Mouse (Mus musculus): ENCODE measurements at regions not wholly inside any gene's neighbourhood (a gene's known extent, or its start where the extent isn't known, plus 50 kb on each side); places are given as distances from the start of the nearest gene placed in this dataset.
"Not testable (repeated sequence)": the region's sequence is repeated elsewhere in the genome, so short reads cannot be mapped to it uniquely, and the experiment has no call there.

GRCm38 (mm10) chr8:39833251-39833650 is 841.6 kb upstream of the Adam24 start:
- DNase-seq: no peak

DNA sequence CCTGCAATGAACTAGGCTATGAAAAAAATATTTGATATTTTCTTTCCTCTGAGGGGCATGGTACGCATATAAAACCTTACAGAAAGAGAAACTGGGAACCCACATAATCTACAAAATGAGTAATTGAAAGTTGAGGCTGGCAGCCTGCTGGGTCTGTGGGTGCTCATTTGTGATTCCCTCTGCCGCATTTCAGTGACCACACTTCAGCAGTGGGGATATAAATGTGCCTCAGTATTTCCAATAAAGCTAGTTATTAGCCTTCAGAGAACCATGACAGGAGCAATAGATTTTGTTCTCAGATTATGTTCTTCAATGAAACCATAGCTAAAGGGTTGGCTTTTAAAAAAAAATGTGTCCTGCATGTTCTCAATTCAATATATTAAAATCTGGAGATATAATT is 828.0 kb upstream of the Adam24 start:
- no peak for DNase-seq

DNA sequence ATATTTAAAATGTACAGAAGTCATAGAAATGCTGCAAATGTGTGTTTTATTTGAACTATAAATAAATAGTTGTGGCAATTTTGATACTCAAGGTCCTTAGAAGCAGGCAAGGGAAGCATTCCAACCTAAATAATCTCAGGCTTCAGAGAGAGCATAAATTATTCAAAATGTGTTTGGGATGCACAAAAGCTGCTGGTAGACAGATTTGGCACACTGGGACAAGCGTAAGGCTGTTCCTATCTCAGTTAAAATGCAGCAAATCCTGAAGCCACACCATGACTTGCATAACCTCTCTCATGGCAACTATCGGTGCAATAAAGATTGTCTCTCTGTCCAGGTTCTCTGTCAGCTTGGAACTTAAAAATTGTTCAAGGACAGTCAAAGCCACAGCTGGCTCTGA is 812.3 kb upstream of the Adam24 start:
- DNase-seq: no peak

- no peak for DNase-seq
Measured at GRCm38 (mm10) chr8:39902251-39902650, 772.6 kb upstream of the Adam24 start.

DNA sequence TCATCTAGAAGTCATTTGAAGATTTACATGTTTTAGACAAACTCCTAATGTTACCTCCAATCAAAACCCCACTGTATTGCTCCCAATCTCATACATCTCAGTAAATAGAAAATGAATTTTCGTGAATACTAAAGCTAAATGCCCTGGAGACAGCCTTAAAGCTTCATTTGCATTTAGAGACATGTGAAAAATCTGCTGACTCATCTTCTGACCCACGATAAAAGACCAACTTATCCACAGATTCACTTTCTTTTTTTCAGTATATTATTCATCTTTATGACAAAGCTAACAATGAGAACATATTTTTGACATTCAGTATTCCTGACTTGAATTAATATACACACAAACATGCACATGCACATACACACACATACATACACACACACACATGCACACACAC is 762.0 kb upstream of the Adam24 start:
- no peak for DNase-seq

DNA sequence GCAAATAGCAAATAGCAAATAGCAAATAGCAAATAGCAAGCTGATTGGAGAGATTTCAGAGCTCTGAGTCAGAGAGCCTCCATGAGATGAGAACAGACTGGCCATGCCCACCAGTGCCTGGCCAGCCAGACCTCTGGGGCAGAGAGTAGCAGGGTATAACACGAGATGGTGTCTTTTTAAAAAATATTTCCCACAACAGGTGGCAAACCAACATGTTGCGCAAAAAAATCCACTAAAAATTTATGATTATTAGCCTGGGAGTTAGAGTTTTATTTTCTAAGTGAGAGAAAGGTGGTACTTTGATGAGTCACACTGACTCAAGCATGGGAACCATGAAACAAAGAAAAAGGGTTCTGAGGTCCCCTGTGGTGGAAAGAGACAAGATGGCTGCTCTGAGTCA is 753.5 kb upstream of the Adam24 start:
- no peak for DNase-seq

- no peak for DNase-seq
Measured at GRCm38 (mm10) chr8:39923741-39924140, 751.1 kb upstream of the Adam24 start.

DNA sequence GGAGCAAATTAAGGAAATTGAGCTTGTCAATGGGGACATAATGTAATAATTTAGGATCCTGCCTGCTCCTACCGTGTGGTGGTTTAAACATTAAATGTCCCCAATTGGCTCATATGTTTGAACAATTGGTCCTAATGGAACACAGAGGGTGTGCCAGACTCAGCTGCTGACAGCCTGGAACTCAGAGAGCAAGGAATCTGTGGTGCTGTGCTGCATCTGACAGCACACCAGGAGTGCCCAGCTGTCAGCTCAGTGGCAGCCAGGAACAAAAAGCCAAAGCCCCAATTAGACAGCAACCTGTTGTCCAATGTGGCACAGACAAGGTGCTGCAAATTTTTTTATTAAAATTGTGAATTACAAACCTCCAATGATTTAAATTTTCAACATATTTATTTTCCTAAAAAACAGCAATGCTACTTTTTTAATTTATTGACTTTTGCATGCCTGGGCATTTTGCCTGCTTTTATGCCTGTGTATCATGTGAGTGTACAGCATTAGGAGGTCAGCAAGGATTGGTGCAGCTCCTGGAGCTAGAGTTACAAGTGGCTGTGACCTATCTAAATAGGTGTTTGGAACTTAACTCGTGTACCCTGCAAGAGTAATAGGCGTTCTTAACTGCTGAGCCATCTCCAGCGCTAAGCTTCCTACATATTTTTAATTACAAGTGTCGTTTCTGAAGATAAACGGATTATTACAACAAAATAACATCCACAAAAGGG is 724.5 kb upstream of the Adam24 start:
- peak in 1 of 2 experiments; percentile 9 for DNase-seq

DNA sequence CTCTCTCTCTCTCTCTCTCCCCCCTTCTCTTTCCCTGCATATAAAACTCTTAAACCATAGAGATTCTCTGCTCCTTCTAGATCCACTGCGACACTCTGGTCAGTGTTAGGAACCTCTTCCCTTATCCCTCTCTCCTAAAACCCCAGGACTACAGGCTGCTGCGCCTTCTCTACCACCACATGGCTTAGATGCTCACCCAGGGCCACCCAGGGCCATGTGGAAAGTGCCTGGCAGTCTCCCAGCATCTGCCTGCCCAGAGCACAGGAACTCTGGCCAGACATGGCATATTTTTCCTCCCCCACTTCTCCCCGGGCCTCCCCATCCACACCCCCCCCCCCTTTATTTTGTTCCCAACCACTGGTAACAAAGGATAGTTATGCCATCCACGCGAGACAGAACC is 720.4 kb upstream of the Adam24 start:
- DNase-seq: no peak

DNA sequence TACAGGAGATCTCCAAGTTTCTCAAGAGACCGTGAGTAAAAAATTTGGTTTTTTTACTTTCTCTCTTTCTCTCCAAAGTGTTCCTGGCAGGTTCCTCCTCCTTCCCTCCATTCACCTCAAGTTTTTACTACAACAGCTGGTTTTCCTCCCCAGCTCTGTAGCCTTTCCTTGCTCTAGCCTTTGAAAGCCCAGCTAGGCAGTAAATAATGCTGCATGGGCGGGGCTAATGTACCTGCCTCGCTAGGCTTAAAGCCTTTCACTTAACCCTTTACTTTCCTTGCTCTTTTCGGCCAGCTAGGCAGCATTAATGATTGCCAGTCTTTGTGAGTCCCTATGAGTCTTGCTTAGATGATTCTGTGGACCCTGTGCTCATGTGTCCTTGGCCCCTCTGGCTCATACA is 720.0 kb upstream of the Adam24 start:
- DNase-seq: no peak

- DNase-seq: no peak
Measured at GRCm38 (mm10) chr8:40005207-40005837, 669.6 kb upstream of the Adam24 start.

GRCm38 (mm10) chr8:40019281-40019943 is 655.5 kb upstream of the Adam24 start:
- no peak for DNase-seq

DNA sequence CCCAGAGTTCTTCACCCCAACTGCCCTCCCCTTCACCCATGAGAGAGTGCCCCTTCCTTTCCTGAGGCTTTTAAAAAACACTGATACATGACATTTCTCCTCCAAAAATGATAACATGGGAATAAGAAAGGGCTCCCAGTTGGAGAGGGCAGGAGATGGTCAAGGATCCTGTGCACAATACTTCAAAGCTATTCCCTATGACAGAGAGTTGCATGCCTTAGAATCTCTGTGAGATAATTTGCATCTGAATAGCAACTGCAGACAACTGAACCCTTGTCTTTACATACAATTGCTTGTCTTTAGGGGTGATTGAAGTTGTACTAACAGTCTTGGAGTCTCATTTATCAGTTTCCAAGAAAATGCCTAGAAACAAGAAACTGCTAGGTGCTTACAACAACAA is 610.7 kb upstream of the Adam24 start:
- no peak for DNase-seq

DNA sequence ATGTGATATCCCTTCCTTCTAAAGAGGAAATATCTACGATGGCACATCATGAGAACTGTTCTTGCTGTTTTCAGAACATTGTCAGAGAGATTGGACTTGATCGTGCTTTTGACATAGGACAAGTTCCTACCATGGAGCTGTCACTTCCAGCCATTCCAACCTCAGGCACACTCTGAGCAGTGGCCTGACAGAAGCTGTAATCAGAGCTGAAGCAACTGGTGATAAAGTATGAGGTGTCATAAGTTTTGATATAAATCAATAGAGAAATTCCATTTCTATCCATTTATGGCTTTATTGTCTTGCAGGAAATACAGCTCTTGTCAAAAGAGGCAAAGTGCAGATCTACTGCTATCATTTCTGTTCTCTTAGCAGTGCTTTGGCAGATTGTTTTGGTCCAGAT is 603.7 kb upstream of the Adam24 start:
- DNase-seq: no peak

- not testable (repeated sequence) for DNase-seq
Measured at GRCm38 (mm10) chr8:40080976-40081375, 593.9 kb upstream of the Adam24 start.

GRCm38 (mm10) chr8:40084129-40084528 is 590.7 kb upstream of the Adam24 start:
- DNase-seq: no peak

GRCm38 (mm10) chr8:40089377-40089776 is 585.5 kb upstream of the Adam24 start:
- DNase-seq: no peak

GRCm38 (mm10) chr8:40124402-40124801 is 550.5 kb upstream of the Adam24 start:
- DNase-seq: no peak

DNA sequence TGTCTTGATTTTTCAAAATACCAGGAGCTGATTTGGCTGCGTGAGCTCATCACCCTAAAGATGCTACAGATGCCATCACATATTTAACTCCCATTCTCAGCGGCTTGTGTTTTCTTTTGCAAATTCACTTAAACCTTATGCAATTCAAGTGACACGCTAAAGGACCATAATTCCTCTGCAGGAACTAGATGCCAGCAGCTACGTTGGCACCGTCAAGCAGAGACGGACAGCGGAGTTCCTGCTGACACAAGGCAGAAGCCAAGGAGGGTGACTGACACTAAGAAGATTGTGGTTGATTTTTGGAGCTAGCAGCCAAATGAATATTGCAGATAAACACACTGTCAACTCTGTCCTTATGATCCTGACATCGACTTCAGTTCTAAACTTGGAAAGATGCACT is 547.7 kb upstream of the Adam24 start:
- no peak for DNase-seq

DNA sequence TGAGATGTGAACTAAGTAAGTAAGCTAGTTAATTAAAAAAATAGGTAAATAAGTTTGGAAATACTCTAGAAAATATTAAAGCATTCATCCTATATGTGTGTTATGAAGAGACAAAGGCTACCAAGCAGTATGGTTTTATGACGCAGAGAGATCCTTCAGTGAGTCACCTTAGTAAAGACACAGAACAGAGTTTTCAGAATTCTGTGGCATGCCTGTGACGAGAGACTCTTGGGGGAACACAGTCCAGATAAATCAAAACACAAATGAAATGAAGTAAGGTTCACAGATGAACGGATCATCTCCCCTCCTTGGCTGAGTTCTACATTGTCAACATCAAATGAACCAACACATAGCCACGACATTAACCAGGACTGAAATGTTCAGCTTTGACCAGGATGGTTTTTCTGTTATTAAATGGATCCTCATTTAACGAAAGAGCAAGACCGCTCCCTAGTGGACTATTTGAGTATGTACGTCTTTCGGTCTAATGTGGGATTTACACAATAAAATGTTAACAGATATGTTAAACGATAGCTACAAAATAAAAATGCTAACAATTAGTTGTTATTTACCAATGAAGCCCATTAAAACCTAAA is 542.1 kb upstream of the Adam24 start:
- peak in 1 of 2 experiments; percentile 9 for DNase-seq

DNA sequence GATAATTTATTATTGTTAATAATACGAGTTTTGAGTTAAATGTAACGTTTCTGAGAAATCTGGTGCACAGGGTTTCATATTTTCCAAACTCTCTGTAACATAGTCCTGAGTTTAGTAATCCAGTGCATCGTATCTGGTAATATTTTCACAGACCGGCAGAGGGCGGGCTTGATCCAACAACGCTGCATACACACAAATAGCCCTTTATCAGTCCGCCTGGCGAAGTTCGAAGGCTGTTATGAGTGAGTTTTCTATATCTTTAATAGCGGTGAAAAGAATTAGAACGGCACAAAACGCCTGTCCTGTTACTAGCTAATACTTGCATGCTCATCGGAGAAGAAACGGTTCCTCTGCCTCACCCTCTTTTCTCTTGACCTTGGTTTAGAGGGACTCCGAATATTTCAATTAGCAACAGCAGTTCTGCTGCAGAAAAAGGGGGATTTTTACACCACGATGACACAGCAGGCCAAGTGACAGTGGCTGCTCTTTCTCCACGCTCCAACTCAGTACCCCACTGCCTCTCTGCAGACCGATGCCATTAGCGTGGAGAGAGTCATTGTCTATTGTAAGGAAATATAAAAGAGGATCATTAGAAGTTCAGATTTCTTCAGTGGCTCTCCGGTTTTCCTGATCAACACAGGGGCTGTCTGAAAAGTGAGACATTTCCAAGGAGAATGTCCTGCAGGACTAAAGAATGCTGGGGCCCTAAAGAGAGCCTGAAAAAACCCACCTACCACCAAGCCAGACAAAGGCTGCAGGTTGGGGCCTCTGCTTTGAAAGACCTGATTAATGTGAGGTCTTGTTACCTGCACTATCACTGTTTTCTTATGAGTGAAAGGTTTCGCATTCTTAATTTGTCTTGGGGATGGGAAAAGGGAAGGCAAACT is 523.7 kb upstream of the Adam24 start:
- DNase-seq: peak; percentile 74 to 84

- no peak for DNase-seq
Measured at GRCm38 (mm10) chr8:40152451-40152850, 522.4 kb upstream of the Adam24 start.

All from cerebellum, postnatal 25 days (tissue).